Mouse (Mus musculus) MEL (cell line): ENCODE measurements around the gene Sh3rf1. TPM values are rescaled to one million over a fixed set of nuclear protein-coding genes. Genes with fewer than 3 reads are reported as not detected.

Experiments
- DNase-seq: peaks from one replicate; pipeline ENCODE4 v3.0.0; 2011; ENCODE audit warnings: low read depth, low spot score
- H3K27ac ChIP-seq: 2 replicates; pipeline ENCODE4 v1.5.1; 2012; ENCODE audit warnings: low read depth, mild to moderate bottlenecking, control low read depth, low read length, moderate library complexity; ENCODE audit not compliant: control insufficient read depth
- H3K27me3 ChIP-seq, 2 experiments: fragments of 150-350 bp in 1 of 2; sonication (generic) in 1 of 2; 2 replicates each; pipeline ENCODE4 v1.6.1; 2012; ENCODE audit warnings: low read length in 2 of 2, mild to moderate bottlenecking in 2 of 2, improper control_type of control experiment in 1 of 2, moderate library complexity in 1 of 2; ENCODE audit not compliant: insufficient read depth in 2 of 2, control insufficient read depth in 1 of 2
- H3K36me3 ChIP-seq, 2 experiments: 2 replicates each; pipeline ENCODE4 v1.6.1; 2012 to 2014; ENCODE audit warnings: low read length in 2 of 2, improper control_type of control experiment in 1 of 2, inconsistent platforms in 1 of 2, mild to moderate bottlenecking in 1 of 2; ENCODE audit not compliant: insufficient read depth in 2 of 2, control insufficient read depth in 1 of 2
- H3K4me1 ChIP-seq, 2 experiments: fragments of 150-350 bp in 1 of 2; sonication (generic) in 1 of 2; 2 replicates each; pipeline ENCODE4 v1.6.1; 2012; ENCODE audit warnings: low read length in 2 of 2, improper control_type of control experiment in 1 of 2, mild to moderate bottlenecking in 1 of 2; ENCODE audit not compliant: insufficient read depth in 2 of 2, control insufficient read depth in 1 of 2
- H3K4me3 ChIP-seq, 2 experiments: fragments of 150-350 bp in 1 of 2; sonication (generic) in 1 of 2; 2 replicates each; pipeline ENCODE4 v1.5.1; 2012; ENCODE audit warnings: low read depth in 2 of 2, low read length in 2 of 2, mild to moderate bottlenecking in 2 of 2, moderate library complexity in 2 of 2, control low read depth in 1 of 2, improper control_type of control experiment in 1 of 2; ENCODE audit not compliant: control insufficient read depth in 1 of 2, insufficient read depth in 1 of 2
- H3K79me2 ChIP-seq: 2 replicates; pipeline ENCODE4 v1.6.1; 2012; ENCODE audit warnings: mild to moderate bottlenecking, low read length, moderate library complexity; ENCODE audit not compliant: control insufficient read depth, poor library complexity, insufficient read depth
- H3K9ac ChIP-seq: 2 replicates; pipeline ENCODE4 v1.6.1; 2012; ENCODE audit warnings: low read depth, mild to moderate bottlenecking, control low read depth, low read length, moderate library complexity; ENCODE audit not compliant: control insufficient read depth, poor library complexity, severe bottlenecking
- H3K9me3 ChIP-seq: fragments of 150-350 bp; sonication (generic); replicated peaks from 2 replicates; pipeline ENCODE4 v1.6.1; 2012; ENCODE audit warnings: mild to moderate bottlenecking, low read length, improper control_type of control experiment, moderate library complexity; ENCODE audit not compliant: insufficient read depth
- BHLHE40 ChIP-seq: IDR thresholded peaks from 2 replicates; pipeline ENCODE4 v1.6.1; 2012; ENCODE audit warnings: low read depth, mild to moderate bottlenecking, inconsistent platforms, low read length, improper control_type of control experiment, borderline replicate concordance
- ELF1 ChIP-seq: IDR thresholded peaks from 2 replicates; pipeline ENCODE4 v1.6.1; 2014; ENCODE audit warnings: low read depth, mild to moderate bottlenecking, inconsistent platforms, low read length, improper control_type of control experiment, moderate library complexity
- ETS1 ChIP-seq: IDR thresholded peaks from 2 replicates; pipeline ENCODE4 v1.6.1; 2012; ENCODE audit warnings: low read depth, mild to moderate bottlenecking, inconsistent platforms, low read length, improper control_type of control experiment, moderate library complexity
- GABPA ChIP-seq: IDR thresholded peaks from 2 replicates; pipeline ENCODE4 v1.6.1; 2012; ENCODE audit warnings: low read depth, mild to moderate bottlenecking, inconsistent platforms, low read length, improper control_type of control experiment, moderate library complexity
- GATA1 ChIP-seq: IDR thresholded peaks from 2 replicates; pipeline ENCODE4 v1.6.1; 2011; ENCODE audit warnings: low read depth, low read length, improper control_type of control experiment
- HCFC1 ChIP-seq: IDR thresholded peaks from 2 replicates; pipeline ENCODE4 v1.6.1; 2012; ENCODE audit warnings: low read depth, mild to moderate bottlenecking, inconsistent platforms, low read length, improper control_type of control experiment, moderate library complexity
- JUND ChIP-seq: IDR thresholded peaks from 2 replicates; pipeline ENCODE4 v1.6.1; 2011; ENCODE audit warnings: low read depth, mild to moderate bottlenecking, improper control_type of control experiment, low read length
- MAFK ChIP-seq: IDR thresholded peaks from 2 replicates; pipeline ENCODE4 v1.6.1; 2011; ENCODE audit warnings: low read depth, mild to moderate bottlenecking, low read length, improper control_type of control experiment, borderline replicate concordance
- MXI1 ChIP-seq: IDR thresholded peaks from 2 replicates; pipeline ENCODE4 v1.6.1; 2011; ENCODE audit warnings: mild to moderate bottlenecking, low read depth, low read length, improper control_type of control experiment
- MYB ChIP-seq: IDR thresholded peaks from 2 replicates; pipeline ENCODE4 v1.6.1; 2011; ENCODE audit warnings: mild to moderate bottlenecking, low read depth, low read length, improper control_type of control experiment
- MYC ChIP-seq: IDR thresholded peaks from 2 replicates; pipeline ENCODE4 v1.6.1; 2011; ENCODE audit warnings: low read depth, mild to moderate bottlenecking, low read length, improper control_type of control experiment, moderate library complexity
- NELFE ChIP-seq: IDR thresholded peaks from 2 replicates; pipeline ENCODE4 v1.6.1; 2011; ENCODE audit warnings: low read depth, low read length, improper control_type of control experiment
- POLR2AphosphoS2 ChIP-seq: IDR thresholded peaks from 2 replicates; pipeline ENCODE4 v1.6.1; 2011; ENCODE audit warnings: low read length, improper control_type of control experiment
- POLR2AphosphoS5 ChIP-seq: IDR thresholded peaks from 2 replicates; pipeline ENCODE4 v1.6.1; 2012; ENCODE audit warnings: low read depth, borderline replicate concordance, mild to moderate bottlenecking, inconsistent platforms, low read length, moderate library complexity, mixed read lengths
- SIN3A ChIP-seq: IDR thresholded peaks from 2 replicates; pipeline ENCODE4 v1.6.1; 2012; ENCODE audit warnings: low read length, improper control_type of control experiment, inconsistent platforms
- SMC3 ChIP-seq: IDR thresholded peaks from 2 replicates; pipeline ENCODE4 v1.6.1; 2011; ENCODE audit warnings: low read depth, low read length, improper control_type of control experiment
- TAL1 ChIP-seq: IDR thresholded peaks from 2 replicates; pipeline ENCODE4 v1.6.1; 2012; ENCODE audit warnings: mild to moderate bottlenecking, inconsistent platforms, low read length, moderate library complexity, mixed read lengths
- TBP ChIP-seq: IDR thresholded peaks from 2 replicates; pipeline ENCODE4 v1.8.0; 2011; ENCODE audit warnings: low read depth, low read length, improper control_type of control experiment
- TCF12 ChIP-seq: IDR thresholded peaks from 2 replicates; pipeline ENCODE4 v1.6.1; 2014; ENCODE audit warnings: low read depth, mild to moderate bottlenecking, inconsistent platforms, low read length, improper control_type of control experiment, moderate library complexity
- USF1 ChIP-seq: IDR thresholded peaks from 2 replicates; pipeline ENCODE4 v1.6.1; 2014; ENCODE audit warnings: low read depth, mild to moderate bottlenecking, inconsistent platforms, low read length, improper control_type of control experiment, moderate library complexity
- USF2 ChIP-seq, 2 experiments: IDR thresholded peaks; 2 replicates each; pipeline ENCODE4 v1.6.1; 2011 to 2012; ENCODE audit warnings: improper control_type of control experiment in 2 of 2, low read length in 2 of 2, borderline replicate concordance in 1 of 2, inconsistent platforms in 1 of 2, low read depth in 1 of 2, mild to moderate bottlenecking in 1 of 2; ENCODE audit not compliant: insufficient read depth in 1 of 2
- ZKSCAN1 ChIP-seq: IDR thresholded peaks from 2 replicates; pipeline ENCODE4 v1.6.1; 2012; ENCODE audit warnings: low read depth, mild to moderate bottlenecking, inconsistent platforms, low read length, improper control_type of control experiment, moderate library complexity
- polyA plus RNA-seq, 2 experiments: library from polyadenylated mRNA; stranded (reverse) in 1 of 2; unstranded in 1 of 2; fragments of >175 nt in 1 of 2; fragments of >200 nt in 1 of 2; gene quantifications; 2 replicates each; pipeline versions ENCODE4 v1.2.1 to v1.2.4; 2012; ENCODE audit warnings: low replicate concordance in 2 of 2, low read depth in 1 of 2; ENCODE audit not compliant: insufficient read length in 2 of 2, insufficient read depth in 1 of 2, missing spikeins in 1 of 2
- total RNA-seq: library from RNA; depleted of rRNA; stranded (reverse); fragments of 300-350 nt; gene quantifications from 2 replicates; pipeline ENCODE4 v1.2.3, GENCODE M21; 2012

The Sh3rf1 gene
- total and polyA plus RNA-seq, 3 experiments, result 1.5 to 5.9 TPM; not detected in 1

- Histone ChIP-seq H3K36me3 (peaks cover 0 to 5% of the 10 kb centered on the region in 2 experiments; a peak in 2 of 4 replicates), H3K9me3 (no peaks in the 10 kb centered on the region), H3K4me1 (peaks cover 4 to 6% of the 10 kb centered on the region in 2 experiments; a peak in 1 of 4 replicates), H3K27ac (no peak overlapping the region), H3K27me3 (no peaks in the 10 kb centered on the region), H3K4me3 (no peak overlapping the region), H3K79me2 (no peaks in the 10 kb centered on the region), H3K9ac (no peak overlapping the region)
- no peak for DNase-seq
- TF ChIP-seq SMC3 (no peak), TCF12 (no peak), HCFC1 (no peak), TAL1 (no peak), ETS1 (no peak), BHLHE40 (no peak), JUND (no peak), POLR2AphosphoS5 (no peak), ZKSCAN1 (no peak), GATA1 (no peak), USF1 (no peak), GABPA (no peak), ELF1 (no peak), POLR2AphosphoS2 (no peak)
Observed at GRCm38 (mm10) chr8:61322462-61322861, 98.8 kb downstream of the Sh3rf1 start.

GRCm38 (mm10) chr8:61324363-61324914 lies 100.8 kb downstream of the Sh3rf1 start:
- no peak for DNase-seq
- H3K27ac ChIP-seq, result no peak overlapping the region
- no peak overlapping the region for H3K9ac ChIP-seq
- H3K27me3 ChIP-seq, result no peaks in the 10 kb centered on the region
- TF ChIP-seq NELFE (no peak), MYC (no peak), HCFC1 (no peak), POLR2AphosphoS5 (no peak), USF2 (IDR thresholded peaks at IDR 0.05; ENCODE audit: borderline replicate concordance in 1 of 2, insufficient read depth in 1 of 2, low read depth in 1 of 2, low read length in 2 of 2) (no peak), TBP (no peak), MAFK (no peak), SIN3A (no peak), MYB (no peak), MXI1 (no peak)
- H3K79me2 ChIP-seq, result no peaks in the 10 kb centered on the region
- H3K4me1 ChIP-seq, result peaks cover 4 to 6% of the 10 kb centered on the region in 2 experiments; a peak in 1 of 4 replicates
- H3K4me3 ChIP-seq, result no peak overlapping the region
- no peaks in the 10 kb centered on the region for H3K9me3 ChIP-seq
- peaks cover 0 to 8% of the 10 kb centered on the region in 2 experiments; a peak in 2 of 4 replicates for H3K36me3 ChIP-seq
